10 mouse cellular contexts compared by ENCODE assay signal in genomic region chr8:35233520-35234186, GRCm38 (mm10).
DNase-seq lines count a peak whose midpoint lies in the region; ATAC-seq and TF ChIP-seq lines count a peak whose summit lies in the region.
"Had no signal": no experiment of that assay in that cellular context is flagged by ENCODE, and none has a peak within 500 bp of the region (broad histone marks: within the 10 kb centered on the region; RNA-seq: fewer than 3 reads in every experiment).

No protein-coding gene starts in this region.

- 52% methylated on average over 5 of the region's 5 CpGs for WGBS in heart, embryonic 11.5 days (ENCODE audit: insufficient replicate concordance)
- 48% methylated on average over 5 of the region's 5 CpGs for WGBS in lung, embryonic 14.5 days
- WGBS in embryonic facial prominence, embryonic 10.5 days = 51% methylated on average over 5 of the region's 5 CpGs
- 50% methylated on average over 5 of the region's 5 CpGs for WGBS in midbrain, postnatal 0 days

- H3K27me3 ChIP-seq in heart, embryonic 11.5 days (ENCODE audit: control insufficient read depth, insufficient read depth, low read length) = no peaks in the 10 kb centered on the region
- H3K27me3 ChIP-seq in lung, embryonic 14.5 days (ENCODE audit: insufficient read depth, low read length) = no peaks in the 10 kb centered on the region
- H3K27me3 ChIP-seq in embryonic facial prominence, embryonic 10.5 days (replicated peaks; ENCODE audit: low read depth, poor library complexity, severe bottlenecking) = no peaks in the 10 kb centered on the region
- no peaks in the 10 kb centered on the region for H3K27me3 ChIP-seq in midbrain, postnatal 0 days (ENCODE audit: insufficient read depth, low read length)

- TF ChIP-seq CTCF in lung, embryonic 14.5 days (IDR thresholded peaks at IDR 0.05; ENCODE audit: low read depth) = no peak
- no peak for TF ChIP-seq CTCF in midbrain, postnatal 0 days (IDR thresholded peaks at IDR 0.05)

- H3K9ac ChIP-seq in heart, embryonic 11.5 days (ENCODE audit: low read depth, low read length) = no peak overlapping the region
- H3K9ac ChIP-seq in lung, embryonic 14.5 days = no peak overlapping the region
- no peak overlapping the region for H3K9ac ChIP-seq in midbrain, postnatal 0 days (replicated peaks; ENCODE audit: low read length, poor library complexity, severe bottlenecking)
- H3K9ac ChIP-seq: liver, postnatal 0 days had no signal

- no peaks in the 10 kb centered on the region for H3K9me3 ChIP-seq in heart, embryonic 11.5 days (replicated peaks; ENCODE audit: control insufficient read depth, low read length)
- no peaks in the 10 kb centered on the region for H3K9me3 ChIP-seq in lung, embryonic 14.5 days (ENCODE audit: low read depth, low read length)
- H3K9me3 ChIP-seq in embryonic facial prominence, embryonic 10.5 days = no peaks in the 10 kb centered on the region
- no peaks in the 10 kb centered on the region for H3K9me3 ChIP-seq in midbrain, postnatal 0 days (ENCODE audit: low read length)

- H3K4me3 ChIP-seq in heart, embryonic 11.5 days (ENCODE audit: low read depth, low read length) = no peak overlapping the region
- no peak overlapping the region for H3K4me3 ChIP-seq in lung, embryonic 14.5 days (ENCODE audit: low read depth, low read length)
- no peak overlapping the region for H3K4me3 ChIP-seq in embryonic facial prominence, embryonic 10.5 days
- no peak overlapping the region for H3K4me3 ChIP-seq in midbrain, postnatal 0 days (ENCODE audit: low read depth, low read length)

- H3K36me3 ChIP-seq in heart, embryonic 11.5 days (ENCODE audit: control insufficient read depth, insufficient read depth, low read length) = no peaks in the 10 kb centered on the region
- no peaks in the 10 kb centered on the region for H3K36me3 ChIP-seq in lung, embryonic 14.5 days (ENCODE audit: insufficient read depth)
- H3K36me3 ChIP-seq in embryonic facial prominence, embryonic 10.5 days (replicated peaks) = no peaks in the 10 kb centered on the region
- no peaks in the 10 kb centered on the region for H3K36me3 ChIP-seq in midbrain, postnatal 0 days (ENCODE audit: insufficient read depth, low read length)

- H3K4me2 ChIP-seq in heart, embryonic 11.5 days = no peak overlapping the region
- no peak overlapping the region for H3K4me2 ChIP-seq in lung, embryonic 14.5 days
- H3K4me2 ChIP-seq in midbrain, postnatal 0 days (ENCODE audit: low read depth, low read length, poor library complexity, severe bottlenecking) = no peak overlapping the region

- ATAC-seq in heart, embryonic 11.5 days (replicated peaks; ENCODE audit: insufficient number of reproducible peaks, low FRiP score, low TSS enrichment) = no peak
- no peak for ATAC-seq in lung, embryonic 14.5 days (ENCODE audit: insufficient read depth)
- no peak for ATAC-seq in midbrain, postnatal 0 days (ENCODE audit: low FRiP score)
- ATAC-seq in erythroid progenitor cell, adult 5-6 weeks (replicated peaks; ENCODE audit: low FRiP score, poor library complexity, severe bottlenecking) = no peak
- ATAC-seq: liver, postnatal 0 days had no signal

- 0 out of 2 replicates have a peak, but pooled peaks cover 8% of the 10 kb centered on the region for H3K4me1 ChIP-seq in heart, embryonic 11.5 days (ENCODE audit: control insufficient read depth, insufficient read depth, low read length)
- H3K4me1 ChIP-seq in lung, embryonic 14.5 days (ENCODE audit: insufficient read depth) = peaks cover 5% of the 10 kb centered on the region; the same call in 1 of the 2 replicates
- peaks cover 37% of the 10 kb centered on the region for H3K4me1 ChIP-seq in embryonic facial prominence, embryonic 10.5 days
- no peaks in the 10 kb centered on the region for H3K4me1 ChIP-seq in midbrain, postnatal 0 days (ENCODE audit: insufficient read depth, low read length)

- H3K27ac ChIP-seq in heart, embryonic 11.5 days (ENCODE audit: low read depth, low read length) = no peak overlapping the region
- H3K27ac ChIP-seq in lung, embryonic 14.5 days (ENCODE audit: low read depth) = 0 out of 2 replicates have a peak overlapping the region, but pooled peaks have one; percentile 1
- peak overlapping the region; percentile 35; the same call in 1 of the 2 replicates for H3K27ac ChIP-seq in embryonic facial prominence, embryonic 10.5 days (replicated peaks)
- 0 out of 2 replicates have a peak overlapping the region, but pooled peaks have one; percentile 12 for H3K27ac ChIP-seq in midbrain, postnatal 0 days (ENCODE audit: low read depth, low read length)

- peak; percentile 88 for DNase-seq in heart, adult 11 months
- DNase-seq in lung, embryonic 14.5 days = no peak
- DNase-seq in lung, postnatal 25 days (ENCODE audit: low spot score) = no peak
- no peak for DNase-seq in embryonic facial prominence, embryonic 10.5 days (ENCODE audit: low spot score)
- no peak for DNase-seq in midbrain, postnatal 0 days (ENCODE audit: low spot score)
- DNase-seq in urinary bladder, postnatal 10 days (ENCODE audit: low spot score) = no peak
- DNase-seq: B cell, adult 2 months; liver, postnatal 0 days had no signal
